Mouse (Mus musculus): Measurements from ENCODE around the gene Nuak2.
A peak's percentile ranks its signal among the peaks of the same experiment; 100 is the strongest.
"Not testable (repeated sequence)": the region's sequence is repeated elsewhere in the genome, so short reads cannot be mapped to it uniquely, and the experiment has no call there.

Gene Nuak2

DNA sequence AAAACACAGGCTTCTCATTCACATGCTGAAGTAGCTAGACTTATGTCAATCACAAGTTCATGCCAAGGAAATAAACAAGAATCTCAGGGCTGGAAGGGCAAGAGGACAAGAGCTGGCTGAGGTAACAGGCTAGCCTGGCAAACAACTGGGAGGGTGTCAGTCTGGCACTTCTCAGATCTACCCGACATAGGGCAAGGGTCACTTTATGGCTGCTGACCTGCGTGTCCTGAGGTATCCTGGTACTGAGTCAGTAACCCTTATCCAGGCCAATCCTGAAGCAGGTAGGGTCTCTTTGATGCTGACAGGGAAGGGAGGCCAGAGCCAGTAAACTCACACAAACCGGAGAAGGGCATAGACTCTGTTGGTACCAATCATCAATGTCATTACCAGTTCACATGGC is 12.6 kb downstream of the Nuak2 start:
- DNase-seq: no peak

- DNase-seq: no peak
Observed at GRCm38 (mm10) chr1:132329656-132330055, 13.7 kb downstream of the Nuak2 start.

GRCm38 (mm10) chr1:132330397-132330796 is 14.5 kb downstream of the Nuak2 start:
- no peak for DNase-seq

GRCm38 (mm10) chr1:132331283-132331682 is 15.4 kb downstream of the Nuak2 start:
- DNase-seq: no peak

DNA sequence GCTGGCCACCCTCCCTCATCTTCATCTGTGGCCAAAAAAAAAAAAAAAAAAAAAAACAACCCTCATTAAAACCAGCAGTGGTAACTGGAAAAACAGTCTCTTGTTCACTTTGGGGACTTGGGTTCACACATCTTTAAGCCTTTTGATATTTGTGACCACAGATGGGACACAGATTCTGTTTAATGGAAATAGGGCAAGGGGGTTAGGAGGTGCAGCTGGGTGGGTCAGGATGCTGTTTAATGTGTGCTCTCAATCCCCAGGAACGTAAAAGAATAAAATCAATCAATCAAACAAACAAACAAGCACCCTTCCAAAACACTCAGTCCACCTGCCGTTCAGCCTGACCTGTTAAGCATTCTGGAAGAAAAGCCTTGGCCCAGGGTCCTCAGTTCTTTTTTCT is 17.3 kb downstream of the Nuak2 start:
- DNase-seq: peak; percentile 31

DNA sequence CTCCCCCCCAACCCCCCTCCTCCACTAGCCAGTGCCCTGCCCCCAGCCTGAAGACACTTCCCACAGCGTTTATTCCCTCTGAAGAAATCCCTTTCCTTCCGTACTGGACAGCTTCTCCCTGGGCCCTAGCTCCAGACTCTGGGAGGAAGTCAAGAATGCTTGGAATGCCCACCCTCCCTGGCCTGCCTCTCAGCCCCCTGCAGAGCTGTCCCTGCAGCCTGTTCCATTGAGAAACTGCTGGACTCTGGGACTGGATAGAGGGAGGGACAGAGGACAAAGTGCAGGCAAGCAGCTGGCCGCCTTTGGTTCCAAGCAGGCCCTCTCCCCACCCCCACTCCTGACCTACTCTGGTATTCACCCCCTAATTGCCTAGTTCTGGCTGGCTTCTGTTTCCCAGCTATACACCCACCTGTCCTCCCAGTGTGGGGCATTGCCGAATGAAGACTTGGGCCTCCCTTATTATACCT is 17.8 kb downstream of the Nuak2 start:
- DNase-seq: peak; percentile 93

- DNase-seq: peak; percentile 12
Observed at GRCm38 (mm10) chr1:132334178-132334801, 18.4 kb downstream of the Nuak2 start.

DNA sequence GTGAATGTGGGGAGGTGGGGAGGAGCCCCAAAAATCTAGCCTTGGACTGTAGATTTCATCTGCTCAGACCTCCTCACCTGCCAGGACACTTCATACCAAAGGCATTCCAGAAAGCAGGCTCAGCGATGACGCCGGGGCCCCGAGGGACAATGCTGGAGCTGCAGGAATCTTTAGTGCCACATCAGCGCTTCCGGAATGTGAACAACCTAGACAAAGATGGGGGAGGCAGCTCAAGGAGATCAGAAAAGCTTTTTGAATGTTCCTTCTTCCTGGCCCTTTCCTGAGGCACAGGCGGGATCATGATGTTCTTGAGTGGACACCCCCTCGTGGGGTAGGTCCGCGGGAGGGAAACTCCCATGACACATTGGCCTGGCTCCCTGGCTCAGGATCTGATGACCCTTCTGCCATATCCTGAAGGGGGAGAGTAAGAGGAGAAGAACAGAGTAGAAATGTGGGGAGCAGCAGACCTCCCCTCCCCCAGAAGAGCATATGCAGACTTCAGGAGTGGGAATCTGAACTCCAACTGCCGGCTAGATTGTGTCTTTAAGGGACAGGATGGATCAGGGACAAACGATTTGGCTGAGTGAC is 19.5 kb downstream of the Nuak2 start:
- DNase-seq: peak; percentile 79

DNA sequence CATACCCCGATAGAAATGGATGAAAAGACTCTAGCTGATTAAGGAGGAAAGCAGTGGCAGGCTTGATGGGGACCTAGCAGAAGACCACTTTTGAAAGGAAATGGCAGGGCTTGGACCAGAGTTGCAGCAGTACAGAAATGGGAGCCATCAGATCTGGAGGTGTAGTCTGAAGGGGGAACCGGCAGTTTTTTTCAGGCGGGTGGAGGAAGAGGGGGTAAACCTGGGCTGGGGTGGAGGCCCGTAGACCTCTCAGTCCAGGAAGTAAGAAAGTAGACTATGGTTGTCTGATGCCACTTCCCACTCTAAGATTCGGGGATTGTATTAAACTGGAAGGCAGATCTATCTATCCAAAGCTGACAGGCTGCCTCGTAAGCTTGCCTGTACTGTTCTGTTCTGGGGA is 21.0 kb downstream of the Nuak2 start:
- DNase-seq: no peak

DNA sequence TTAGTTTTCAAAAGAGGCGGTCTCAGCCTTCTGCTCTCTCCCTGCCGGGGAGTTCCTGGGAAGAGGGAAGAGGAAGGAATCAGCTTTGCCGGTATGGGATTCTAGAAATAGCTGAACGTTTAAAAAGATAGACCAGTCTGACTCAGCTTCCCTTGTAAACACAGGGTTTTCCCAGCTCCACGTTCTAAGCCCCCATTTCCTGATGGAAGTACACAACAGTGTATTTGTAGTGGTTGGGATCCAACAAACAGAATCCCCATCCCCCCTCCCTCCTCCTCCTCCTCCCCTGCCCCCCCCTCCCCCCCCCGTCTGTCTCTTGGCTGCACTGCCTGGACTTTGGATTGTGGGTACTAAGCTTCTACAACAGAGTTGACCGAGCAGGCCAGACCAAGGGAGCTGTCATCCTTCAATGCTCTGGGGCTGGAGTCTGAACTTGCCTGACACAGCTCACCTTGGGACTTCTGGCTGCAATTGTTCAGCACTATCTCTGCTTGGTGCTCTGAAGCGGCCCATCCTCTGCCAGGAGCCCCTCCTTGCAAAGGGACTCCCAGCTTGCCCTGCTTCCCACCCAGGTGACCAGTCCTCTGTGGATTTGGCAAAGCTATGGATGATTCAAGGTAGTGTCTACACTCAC is 22.2 kb downstream of the Nuak2 start:
- peak; percentile 65 for DNase-seq

GRCm38 (mm10) chr1:132341731-132342501 is 26.0 kb downstream of the Nuak2 start:
- peak; percentile 70 for DNase-seq

GRCm38 (mm10) chr1:132342518-132342917 is 26.6 kb downstream of the Nuak2 start:
- peak; percentile 10 for DNase-seq

DNA sequence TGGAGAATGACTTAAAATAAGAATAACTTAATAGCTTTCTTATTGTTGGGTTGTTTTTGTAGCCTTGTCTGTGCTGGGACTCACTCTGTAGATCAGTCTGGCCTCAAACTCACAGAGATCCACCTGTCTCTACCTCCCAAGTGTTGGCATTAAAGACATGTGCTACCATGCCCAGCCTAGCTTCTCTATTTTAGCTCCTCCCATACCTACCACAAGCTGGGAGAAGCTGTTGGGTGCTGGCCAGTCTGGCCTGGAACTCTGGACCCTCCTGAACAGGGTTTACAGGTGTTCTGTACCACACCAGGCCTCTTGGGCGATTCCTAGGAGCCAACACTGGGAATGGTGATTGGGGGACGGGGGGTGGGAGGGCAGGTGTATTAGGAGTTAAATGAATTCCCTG is 27.3 kb downstream of the Nuak2 start:
- peak; percentile 10 for DNase-seq

DNA sequence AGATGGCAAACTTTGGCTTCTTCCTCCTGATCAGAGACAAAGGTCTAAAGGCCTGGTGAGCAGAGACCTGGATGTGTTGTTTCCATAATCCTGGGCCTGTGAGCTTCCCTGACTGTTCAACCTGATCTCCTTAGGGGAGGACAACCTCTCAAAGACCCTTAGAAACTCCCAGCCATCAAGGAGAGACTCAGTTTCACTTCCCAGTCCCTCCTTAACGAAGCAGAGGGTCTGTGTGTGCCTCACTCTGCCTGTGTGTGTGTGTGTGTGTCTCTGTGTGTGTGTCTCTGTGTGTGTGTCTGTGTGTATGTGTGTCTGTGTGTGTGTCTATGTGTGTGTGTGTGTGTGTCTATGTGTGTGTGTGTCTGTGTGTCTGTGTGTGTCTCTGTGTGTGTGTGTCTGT is 27.7 kb downstream of the Nuak2 start:
- no peak for DNase-seq

DNA sequence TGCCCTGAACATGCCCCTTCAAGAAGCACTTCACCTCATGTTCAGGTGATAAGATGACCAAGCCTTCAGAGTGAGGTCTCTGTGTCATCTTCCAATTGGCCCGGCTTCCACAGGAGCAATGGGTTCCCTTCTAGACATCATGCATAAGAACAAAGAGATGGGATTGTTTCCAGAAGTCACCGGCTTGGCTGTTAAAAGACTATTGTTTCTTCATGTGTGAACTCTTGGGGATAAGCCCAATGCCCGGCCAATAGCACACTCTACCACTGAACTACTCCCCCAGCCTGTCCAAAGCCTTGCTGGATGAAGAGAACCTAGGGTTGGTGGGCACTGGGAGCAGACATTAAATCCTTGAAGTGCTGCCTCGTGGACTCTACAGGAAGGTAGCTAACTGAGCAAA is 29.6 kb downstream of the Nuak2 start:
- DNase-seq: no peak

DNA sequence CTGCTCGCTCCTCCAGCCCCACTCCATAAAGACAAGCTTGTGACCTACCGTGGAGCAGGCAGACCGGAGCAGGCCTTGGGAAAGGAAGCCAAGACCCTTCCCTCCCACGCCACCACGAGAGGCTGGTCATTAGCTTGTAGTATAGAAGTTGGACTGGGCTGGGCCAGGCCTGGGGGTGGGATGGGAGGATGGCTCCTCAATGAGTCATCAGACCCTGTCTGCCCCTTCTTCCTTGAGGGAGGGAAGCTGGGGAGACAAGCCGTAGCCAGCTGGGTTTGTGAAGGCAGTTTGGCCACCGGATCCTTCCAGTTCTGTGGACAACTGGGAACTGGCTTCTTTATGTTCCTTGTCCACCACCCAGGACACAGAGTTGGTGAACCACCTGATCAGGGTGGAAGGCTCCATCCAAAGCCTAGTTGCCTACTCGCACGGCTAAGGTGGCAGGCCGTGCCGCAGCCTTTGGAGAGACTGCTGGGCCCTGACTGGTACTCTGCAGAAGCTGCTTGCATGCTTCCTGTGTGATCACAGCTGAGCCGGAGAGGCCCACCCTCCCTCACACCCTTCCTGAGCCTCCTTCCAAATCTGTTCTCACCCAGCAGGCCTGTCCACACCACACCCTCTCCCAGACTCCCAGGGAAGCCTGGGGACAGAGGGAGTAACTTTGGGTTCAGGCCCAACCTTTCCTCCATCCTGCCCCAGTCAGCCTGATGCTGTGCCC is 30.4 kb downstream of the Nuak2 start:
- peak; percentile 81 for DNase-seq

DNA sequence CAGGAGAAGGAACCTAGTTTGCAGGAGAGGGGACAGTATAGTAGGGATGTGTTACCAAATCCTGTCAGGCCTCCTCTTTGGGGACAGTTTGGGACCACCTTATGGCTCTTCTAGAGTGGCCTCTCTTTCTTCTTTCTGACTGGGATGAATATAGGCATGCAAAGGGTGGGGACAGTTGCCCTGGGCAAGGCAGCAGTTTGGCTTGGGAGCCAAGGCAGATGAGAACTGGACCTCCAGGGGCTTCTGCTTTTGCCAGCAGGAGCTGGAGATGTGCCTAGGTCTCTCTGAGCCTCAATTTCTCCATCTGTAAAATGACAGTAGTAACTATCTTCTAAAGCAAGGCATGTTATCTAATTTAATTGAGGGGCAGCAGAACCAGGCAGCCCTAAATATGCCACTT is 31.0 kb downstream of the Nuak2 start:
- DNase-seq: no peak

GRCm38 (mm10) chr1:132348401-132348800 is 32.5 kb downstream of the Nuak2 start:
- DNase-seq: no peak

- DNase-seq: not testable (repeated sequence)
Observed at GRCm38 (mm10) chr1:132349049-132349448, 33.1 kb downstream of the Nuak2 start.

DNA sequence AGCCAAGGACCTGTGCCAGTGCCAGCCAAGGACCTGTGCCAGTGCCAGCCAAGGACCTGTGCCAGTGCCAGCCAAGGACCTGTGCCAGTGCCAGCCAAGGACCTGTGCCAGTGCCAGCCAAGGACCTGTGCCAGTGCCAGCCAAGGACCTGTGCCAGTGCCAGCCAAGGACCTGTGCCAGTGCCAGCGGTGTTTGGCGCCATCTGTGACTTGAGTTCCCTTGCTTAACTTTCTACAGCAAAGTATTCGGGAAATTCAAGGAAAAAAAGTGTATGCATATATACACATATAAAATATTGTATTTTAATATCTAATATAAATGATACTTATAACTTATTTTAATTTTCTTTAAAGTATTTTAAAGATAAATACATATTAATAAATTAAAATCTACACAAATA is 33.7 kb downstream of the Nuak2 start:
- DNase-seq: not testable (repeated sequence)

DNA sequence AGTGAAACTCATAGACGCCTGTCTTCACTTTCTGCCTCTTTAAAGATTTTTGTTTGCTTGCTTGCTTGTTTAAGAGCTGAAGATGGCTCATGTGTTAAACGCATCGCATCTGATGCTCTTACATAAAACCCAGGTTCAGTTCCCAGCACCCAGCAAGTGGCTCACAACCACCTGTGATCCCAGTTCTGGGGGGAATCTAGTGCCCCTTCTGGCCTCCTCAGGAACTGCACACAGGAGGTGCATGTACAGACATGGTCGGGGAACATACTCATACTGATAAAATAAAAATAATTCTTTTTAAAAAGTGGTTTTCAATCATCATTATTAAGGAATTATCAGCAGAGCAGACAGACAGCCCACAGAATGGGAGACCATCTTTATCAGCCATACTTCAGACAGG is 35.1 kb downstream of the Nuak2 start:
- no peak for DNase-seq

GRCm38 (mm10) chr1:132353389-132353788 is 37.5 kb downstream of the Nuak2 start:
- no peak for DNase-seq

GRCm38 (mm10) chr1:132354234-132354633 is 38.3 kb downstream of the Nuak2 start:
- no peak for DNase-seq

Measured in kidney, postnatal 10 days (tissue).